In the genomic region with DNA sequence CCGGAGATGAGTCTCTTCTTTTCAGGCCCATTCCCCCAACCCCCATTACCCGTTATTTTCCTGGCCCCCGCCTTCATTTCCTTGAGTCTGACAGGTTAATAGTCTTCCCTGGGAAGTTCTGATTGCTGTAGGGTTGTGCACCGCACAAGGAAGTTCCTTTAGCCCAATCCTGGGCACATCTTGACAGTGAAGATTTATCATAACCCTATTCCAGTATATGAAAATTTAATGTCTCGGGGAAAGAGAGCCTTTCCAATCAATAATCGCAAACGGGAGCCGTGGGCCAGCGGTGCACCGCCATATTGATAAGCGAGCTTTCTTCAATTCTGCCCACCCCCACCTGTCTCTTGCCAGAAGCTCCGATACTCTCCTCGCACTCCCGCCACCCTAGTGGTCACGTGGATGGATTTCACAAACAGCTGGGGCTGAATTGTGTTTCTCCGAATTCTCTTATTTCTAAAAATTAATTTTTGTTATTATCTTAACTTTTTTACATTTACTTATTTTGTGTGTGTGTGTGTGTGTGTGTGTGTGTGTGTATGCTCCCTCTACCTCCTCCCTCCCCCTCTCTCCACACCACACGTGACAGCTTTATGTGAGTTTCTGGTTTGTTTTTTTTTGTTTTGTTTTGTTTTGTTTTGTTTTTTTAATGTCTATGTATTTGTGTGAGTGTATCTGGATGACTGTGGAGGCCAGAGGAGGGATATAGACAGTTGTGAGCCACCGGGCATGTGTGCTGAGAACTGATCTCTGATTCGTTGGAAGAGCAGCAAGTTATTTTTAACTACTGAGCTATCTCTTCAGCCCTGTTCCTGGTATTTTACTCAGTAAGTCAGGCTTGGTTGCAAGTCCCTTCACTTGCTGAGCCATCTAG, we compare ENCODE assay signal across 9 mouse cellular contexts. TPM values are rescaled to one million over a fixed set of nuclear protein-coding genes. Genes with fewer than 3 reads are reported as not detected.
DNase-seq lines count a peak whose midpoint lies in the region; ATAC-seq and TF ChIP-seq lines count a peak whose summit lies in the region.
"Had no signal": no experiment of that assay in that cellular context is flagged by ENCODE, and none has a peak within 500 bp of the region (broad histone marks: within the 10 kb centered on the region; RNA-seq: fewer than 3 reads in every experiment).

No protein-coding gene starts in this region.

- H3K27me3 ChIP-seq in heart, embryonic 14.5 days (ENCODE audit: control insufficient read depth, insufficient read depth, low read length): no peaks in the 10 kb centered on the region
- H3K27me3 ChIP-seq in neural tube, embryonic 11.5 days (ENCODE audit: control insufficient read depth, insufficient read depth, low read length): no peaks in the 10 kb centered on the region

- peak overlapping the region; percentile 28; the same call in 1 of the 2 replicates for H3K4me3 ChIP-seq in left cerebral cortex, adult 2 months
- peak overlapping the region; percentile 28 to 39 for H3K4me3 ChIP-seq in heart, embryonic 14.5 days (ENCODE audit: control insufficient read depth in 1 of 2, insufficient read depth in 1 of 2, low read depth in 1 of 2, low read length in 2 of 2)
- peak overlapping the region; percentile 6; the same call in 1 of the 2 replicates for H3K4me3 ChIP-seq in neural tube, embryonic 11.5 days (ENCODE audit: low read depth, low read length)

- TF ChIP-seq CTCF in left cerebral cortex, adult 2 months (IDR thresholded peaks at IDR 0.05): no peak; the same call in 1 of the 2 replicates

- peaks cover 3 to 17% of the 10 kb centered on the region in 2 experiments; a peak in 3 of 4 replicates for H3K4me1 ChIP-seq in heart, embryonic 14.5 days (ENCODE audit: control insufficient read depth in 2 of 2, insufficient read depth in 2 of 2, low read length in 2 of 2)
- no peaks in the 10 kb centered on the region for H3K4me1 ChIP-seq in neural tube, embryonic 11.5 days (ENCODE audit: control insufficient read depth, insufficient read depth, low read length)

- H3K27ac ChIP-seq in left cerebral cortex, adult 2 months: no peak overlapping the region
- peak overlapping the region; percentile 33 to 79; a peak in 3 of 4 replicates for H3K27ac ChIP-seq in heart, embryonic 14.5 days (replicated peaks in 1 of 2; ENCODE audit: control insufficient read depth in 1 of 2, insufficient read depth in 1 of 2, low read depth in 2 of 2, low read length in 2 of 2)
- no peak overlapping the region for H3K27ac ChIP-seq in neural tube, embryonic 11.5 days (ENCODE audit: low read depth, low read length)
- H3K27ac ChIP-seq: macrophage had no signal

- peak; percentile 70; the same call in 1 of the 2 replicates for ATAC-seq in heart, embryonic 14.5 days (ENCODE audit: insufficient number of reproducible peaks, insufficient read depth, low FRiP score, low read depth)
- ATAC-seq in neural tube, embryonic 11.5 days (ENCODE audit: insufficient read depth, low FRiP score, low TSS enrichment): peak; percentile 38; the same call in 1 of the 2 replicates

- no peaks in the 10 kb centered on the region for H3K36me3 ChIP-seq in heart, embryonic 14.5 days (ENCODE audit: control insufficient read depth, insufficient read depth, low read length)
- no peaks in the 10 kb centered on the region for H3K36me3 ChIP-seq in neural tube, embryonic 11.5 days (ENCODE audit: control insufficient read depth, insufficient read depth, low read length)

- intact Hi-C loops in left cerebral cortex, adult 2 months (cut with DNase I): no loop called here
- intact Hi-C loops in left cerebral cortex, postnatal 14 days (cut with DNase I): no loop called here

- H3K9me3 ChIP-seq in heart, embryonic 14.5 days (ENCODE audit: control insufficient read depth, low read length): 0 out of 2 replicates have a peak, but pooled peaks cover 4% of the 10 kb centered on the region
- peaks cover 4% of the 10 kb centered on the region; the same call in 1 of the 2 replicates for H3K9me3 ChIP-seq in neural tube, embryonic 11.5 days (ENCODE audit: control insufficient read depth, low read length)

- H3K4me2 ChIP-seq in heart, embryonic 14.5 days (ENCODE audit: low read length): peak overlapping the region; percentile 70
- H3K4me2 ChIP-seq in neural tube, embryonic 11.5 days (ENCODE audit: low read depth): peak overlapping the region; percentile 38

- DNase-seq in left cerebral cortex, adult 2 months (ENCODE audit: extremely low spot score in 1 of 2, low spot score in 2 of 2): no peak
- DNase-seq in left cerebral cortex, adult 8-10 months (ENCODE audit: low spot score in 2 of 2): no peak
- DNase-seq in embryo, embryonic 9.5 days (ENCODE audit: extremely low spot score): peak; percentile 33
- DNase-seq in liver (peak; percentile 68), adipocyte (ENCODE audit: low spot score) (no peak)
- no peak for DNase-seq in neural tube, embryonic 11.5 days (ENCODE audit: low spot score)
- DNase-seq in left cerebral cortex, postnatal 14 days (ENCODE audit: low spot score in 2 of 2): no peak

- H3K9ac ChIP-seq in heart, embryonic 14.5 days (ENCODE audit: low read length): peak overlapping the region; percentile 64
- no peak overlapping the region; the same call in 1 of the 2 replicates for H3K9ac ChIP-seq in neural tube, embryonic 11.5 days (ENCODE audit: low read length)

- WGBS in heart, embryonic 14.5 days: 5% methylated on average over 19 of the region's 19 CpGs
- 7% methylated on average over 19 of the region's 19 CpGs for WGBS in neural tube, embryonic 11.5 days

RNA-seq across cellular contexts. Expression of a gene that starts 6.4 kb away (rescaled TPM):
- under 1 TPM; 0.27 to 0.28 TPM for total RNA-seq in left cerebral cortex, adult 2 months (2021)
- under 1 TPM in 3 of 4 experiments, not detected in 1; 0.48 to 0.65 (median 0.51) TPM for total RNA-seq in left cerebral cortex, adult 8-10 months (2022)
- polyA plus RNA-seq in heart, embryonic 14.5 days (2014; fragmentation: Nextera tagmentation; extraction: Ambion mirVana): 0.20 TPM in 1 of 2 replicates, not detected in the other
- 0.29 TPM in 1 of 2 replicates, not detected in the other for polyA plus RNA-seq in neural tube, embryonic 11.5 days (2014; fragmentation: Nextera tagmentation; extraction: Ambion mirVana)
- total RNA-seq in left cerebral cortex, postnatal 14 days (2021): under 1 TPM; 0.29 to 0.34 TPM
- polyA plus RNA-seq: macrophage had no signal

RNA-seq across cellular contexts. Expression of a gene that starts 15.1 kb away (rescaled TPM):
- total RNA-seq in left cerebral cortex, adult 2 months (2021): 10 to 100 TPM; 15.8 to 16.4 TPM
- 10 to 100 TPM; 14.7 to 16.8 (median 15.5) TPM for total RNA-seq in left cerebral cortex, adult 8-10 months (2022)
- 2.1 and 3.1 TPM in 2 replicates for polyA plus RNA-seq in heart, embryonic 14.5 days (2014; fragmentation: Nextera tagmentation; extraction: Ambion mirVana)
- polyA plus RNA-seq in neural tube, embryonic 11.5 days (2014; fragmentation: Nextera tagmentation; extraction: Ambion mirVana): 3.5 and 3.8 TPM in 2 replicates
- total RNA-seq in left cerebral cortex, postnatal 14 days (2021): 10 to 100 TPM; 14.5 to 16.3 TPM

RNA-seq across cellular contexts. Expression of a gene that starts 21.9 kb away (rescaled TPM):
- 100 to 1,000 TPM in 1 of 2 experiments, 10 to 100 TPM in 1; 99.7 to 109 TPM for total RNA-seq in left cerebral cortex, adult 2 months (2021)
- total RNA-seq in left cerebral cortex, adult 8-10 months (2022): 100 to 1,000 TPM in 1 of 4 experiments, 10 to 100 TPM in 3; 94.7 to 100 (median 95.8) TPM
- polyA plus RNA-seq in heart, embryonic 14.5 days (2014; fragmentation: Nextera tagmentation; extraction: Ambion mirVana): 4.4 and 5.1 TPM in 2 replicates
- polyA plus RNA-seq in neural tube, embryonic 11.5 days (2014; fragmentation: Nextera tagmentation; extraction: Ambion mirVana): 6.4 and 7.1 TPM in 2 replicates
- total RNA-seq in left cerebral cortex, postnatal 14 days (2021): 10 to 100 TPM; 86.6 to 92.4 TPM

RNA-seq across cellular contexts. Expression of a gene that starts 22.9 kb away (rescaled TPM):
- 10 to 100 TPM; 11.3 to 12.6 TPM for total RNA-seq in left cerebral cortex, adult 2 months (2021)
- 10 to 100 TPM; 16.1 to 17.7 (median 17.1) TPM for total RNA-seq in left cerebral cortex, adult 8-10 months (2022)
- 1.1 and 1.5 TPM in 2 replicates for polyA plus RNA-seq in heart, embryonic 14.5 days (2014; fragmentation: Nextera tagmentation; extraction: Ambion mirVana)
- polyA plus RNA-seq in neural tube, embryonic 11.5 days (2014; fragmentation: Nextera tagmentation; extraction: Ambion mirVana): 0.49 and 0.82 TPM in 2 replicates
- 1 to 10 TPM; 7.5 to 8.6 TPM for total RNA-seq in left cerebral cortex, postnatal 14 days (2021)

RNA-seq across cellular contexts. Expression of a gene that starts 25.7 kb away (rescaled TPM):
- total RNA-seq in left cerebral cortex, adult 2 months (2021): 1 to 10 TPM; 2.8 to 4.4 TPM
- 1 to 10 TPM; 2.1 to 3.5 (median 2.6) TPM for total RNA-seq in left cerebral cortex, adult 8-10 months (2022)
- polyA plus RNA-seq in heart, embryonic 14.5 days (2014; fragmentation: Nextera tagmentation; extraction: Ambion mirVana): 1.4 and 1.9 TPM in 2 replicates
- 2.8 and 3.3 TPM in 2 replicates for polyA plus RNA-seq in neural tube, embryonic 11.5 days (2014; fragmentation: Nextera tagmentation; extraction: Ambion mirVana)
- 1 to 10 TPM; 2.3 to 2.9 TPM for total RNA-seq in left cerebral cortex, postnatal 14 days (2021)

Comparison
In these comparisons a context has a peak if more than half of its experiments do, and no peak if none do; other contexts are left out.
1. DNase-seq: peak in embryo, embryonic 9.5 days (single experiment) and liver (single experiment); none in left cerebral cortex, adult 2 months (0 of 2), left cerebral cortex, adult 8-10 months (0 of 2), neural tube, embryonic 11.5 days (single experiment), adipocyte (single experiment) and left cerebral cortex, postnatal 14 days (0 of 2).
2. H3K27ac ChIP-seq: peak in heart, embryonic 14.5 days (2 of 2); none in left cerebral cortex, adult 2 months (single experiment) and neural tube, embryonic 11.5 days (single experiment).
3. Peak in every context shown above with its lines, with median percentiles within 50 percentile points of each other: H3K4me3 ChIP-seq.